Mouse (Mus musculus) mature B cell (primary cell): Measurements from ENCODE around the gene Nol6.
"Not testable (repeated sequence)": the region's sequence is repeated elsewhere in the genome, so short reads cannot be mapped to it uniquely, and the experiment has no call there.

Experiments
- in situ Hi-C: fragments of 300-500 bp; cut with MboI; formaldehyde crosslinking; loops from 2 replicates; pipeline ENCODE4 v1.14.3; 2019

The Nol6 gene

DNA sequence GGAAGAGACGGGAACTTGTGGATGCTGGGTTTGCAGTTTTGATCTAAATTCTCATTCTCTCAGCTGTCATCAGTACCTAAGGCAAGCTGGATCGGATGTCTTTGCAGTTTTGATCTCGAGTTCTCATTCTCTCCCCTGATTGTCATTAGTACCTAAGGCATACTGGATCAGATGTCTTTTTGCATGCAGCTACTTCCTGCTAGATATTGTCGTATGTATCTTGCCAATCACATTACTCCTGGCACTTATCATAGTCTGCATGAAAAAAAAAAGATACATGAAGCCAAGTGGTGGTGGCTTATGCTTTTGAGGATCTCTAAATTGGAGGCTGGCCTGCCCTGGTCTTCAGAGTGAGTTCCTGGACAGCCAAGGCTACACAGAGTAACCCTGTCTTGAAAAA lies 39.4 kb downstream of the Nol6 start:
- in situ Hi-C loops: no loop called here

- in situ Hi-C loops: not testable (repeated sequence)
Observed at GRCm38 (mm10) chr4:41082803-41083202, 41.5 kb downstream of the Nol6 start.

- in situ Hi-C loops: no loop called here
Observed at GRCm38 (mm10) chr4:41081733-41082132, 42.5 kb downstream of the Nol6 start.

DNA sequence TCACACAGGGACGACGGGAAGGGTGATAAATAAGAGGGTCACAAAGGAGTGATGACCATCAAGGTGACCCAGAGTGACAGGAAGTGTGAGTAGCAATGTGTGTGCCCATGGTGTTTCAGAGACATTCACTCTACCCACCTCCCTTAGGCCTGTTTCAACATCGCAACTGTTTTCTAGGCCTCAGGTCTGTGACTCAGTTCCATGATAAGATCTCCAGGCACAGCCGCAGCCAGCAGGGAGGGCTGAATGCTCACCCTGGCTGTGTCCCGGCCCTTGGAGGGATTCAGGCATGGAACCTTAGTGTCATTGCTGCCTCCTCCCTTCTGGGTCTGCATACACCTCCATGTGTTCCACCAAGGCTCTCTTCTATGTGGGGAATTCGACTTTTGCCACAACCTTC lies 45.5 kb downstream of the Nol6 start:
- in situ Hi-C loops: no loop called here

DNA sequence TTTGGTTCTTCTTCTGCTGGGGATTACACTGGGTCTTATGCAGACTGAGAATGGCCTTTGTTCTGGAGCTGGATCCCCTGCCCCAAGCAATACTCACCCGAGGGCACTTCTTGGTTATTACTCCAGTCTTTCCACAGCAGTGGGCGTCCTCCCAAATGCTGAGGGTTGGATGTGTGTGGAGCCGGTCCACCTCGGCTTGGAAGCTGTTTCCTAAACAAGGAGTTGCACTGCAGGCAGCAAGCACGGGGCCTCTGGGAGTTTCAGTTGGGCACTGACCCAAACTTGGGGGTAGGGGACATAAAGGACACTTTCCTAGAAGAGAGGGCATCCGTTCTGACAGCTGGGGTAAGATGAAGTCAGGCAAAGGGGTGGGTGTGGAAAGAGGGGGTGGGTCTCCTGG lies 49.8 kb downstream of the Nol6 start:
- in situ Hi-C loops: no loop called here

DNA sequence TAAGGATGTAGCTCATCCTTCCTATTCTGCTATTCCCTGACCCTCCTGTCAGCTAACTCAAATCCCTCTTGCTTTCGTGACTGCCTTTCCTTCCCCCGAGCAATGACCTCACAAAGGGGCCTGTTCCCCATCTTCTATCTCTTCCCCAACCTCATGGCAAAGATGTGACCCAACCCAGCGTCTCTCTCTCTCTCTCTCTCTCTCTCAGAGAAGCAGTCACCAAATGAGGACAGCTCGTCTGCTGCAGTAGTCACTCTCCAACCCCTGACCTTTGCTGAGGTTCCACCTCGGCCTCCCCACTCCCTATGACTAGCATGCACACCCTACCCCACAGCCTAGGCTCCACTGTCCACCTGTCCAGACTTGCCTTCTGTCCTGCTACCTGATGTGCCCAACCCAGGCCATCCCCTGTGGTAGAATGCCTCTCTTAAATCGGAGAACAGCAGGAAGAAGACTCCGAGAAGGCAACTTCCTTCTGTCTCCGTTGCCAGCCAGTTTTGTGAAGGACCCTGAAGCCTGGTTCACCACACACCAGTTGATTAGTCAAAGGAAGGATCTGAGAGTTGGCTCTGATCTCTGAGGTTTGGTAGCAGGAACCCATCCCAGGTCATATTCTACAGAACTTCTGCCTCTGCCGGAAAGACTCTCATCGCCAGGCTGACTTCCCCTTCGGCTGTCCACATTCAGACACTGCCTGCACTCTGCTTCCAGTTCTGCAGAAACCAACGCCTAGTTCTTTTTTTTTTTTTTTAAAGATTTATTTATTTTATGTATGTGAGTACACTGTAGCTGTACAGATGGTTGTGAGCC lies 51.0 kb downstream of the Nol6 start:
- in situ Hi-C loops: no loop called here

GRCm38 (mm10) chr4:41071500-41072429 lies 52.5 kb downstream of the Nol6 start:
- in situ Hi-C loops: no loop called here

- in situ Hi-C loops: no loop called here
Observed at GRCm38 (mm10) chr4:41065196-41065595, 59.1 kb downstream of the Nol6 start.
